Mouse (Mus musculus) spleen, adult 2 months (tissue): ENCODE measurements around the gene Hfe.

Source experiments
- CTCF ChIP-seq: fragments of 200-500 bp; IDR thresholded peaks from 2 replicates; pipeline ENCODE4 v1.5.1; 2011; ENCODE audit warnings: mild to moderate bottlenecking, inconsistent platforms; ENCODE audit not compliant: insufficient read depth, insufficient read length, insufficient replicate concordance; ENCODE audit errors: extremely low read depth
- POLR2A ChIP-seq: fragments of 200-500 bp; IDR thresholded peaks from 2 replicates; pipeline ENCODE4 v1.6.1; 2011; ENCODE audit warnings: low read depth, low read length, inconsistent platforms

DNA sequence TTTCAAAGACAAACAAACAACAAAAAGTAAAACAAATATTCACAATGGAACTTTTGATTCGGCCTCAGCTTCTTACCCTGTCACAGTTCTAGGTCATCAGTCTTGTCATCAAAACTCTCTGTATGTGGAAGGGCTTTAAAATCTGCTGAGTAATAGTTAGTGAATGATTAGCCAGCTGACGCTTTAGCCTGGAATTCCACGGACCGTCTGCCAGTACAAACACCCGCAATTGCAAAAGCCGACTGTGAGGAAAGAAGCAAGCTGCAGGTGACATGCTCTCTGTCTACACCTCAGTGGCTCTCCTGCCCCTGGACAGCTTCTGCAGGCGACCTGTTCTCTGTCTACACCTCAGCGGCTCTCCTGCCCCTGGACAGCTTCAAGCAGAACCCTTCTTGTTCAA lies 19.8 kb upstream of the Hfe start:
- no peak for TF ChIP-seq POLR2A
- TF ChIP-seq CTCF, result no peak
